Mouse (Mus musculus) E14TG2a.4 (cell line): Measurements from ENCODE around the gene Gm5426.

Source experiments
- CTCF ChIP-seq: conservative IDR thresholded peaks from 2 replicates; pipeline ENCODE4 v1.5.1; 2014; ENCODE audit warnings: low read length
- NANOG ChIP-seq: IDR thresholded peaks from 2 replicates; pipeline ENCODE4 v1.6.1; 2014; ENCODE audit warnings: borderline replicate concordance, low read length, mixed read lengths
- POU5F1 ChIP-seq: IDR thresholded peaks from 2 replicates; pipeline ENCODE4 v1.6.1; 2014; ENCODE audit warnings: low read length, borderline replicate concordance

GRCm38 (mm10) chr10:96101035-96101434, 35.4 kb upstream of the Gm5426 start:
- TF ChIP-seq CTCF (no peak), NANOG (no peak), POU5F1 (no peak)
